Mouse (Mus musculus): Measurements from ENCODE around the gene Atf2. TPM values are rescaled to one million over a fixed set of nuclear protein-coding genes. Genes with fewer than 3 reads are reported as not detected.
"Not testable (repeated sequence)": the region's sequence is repeated elsewhere in the genome, so short reads cannot be mapped to it uniquely, and the experiment has no call there.

The Atf2 gene
- total RNA-seq, 2 experiments from 2014 or later = 157 to 161 TPM

- intact Hi-C loops (cut with DNase I) = loop anchor here (10.0 kb wide), 1 partner anchor 319 kb away; no protein-coding TSS in a partner anchor
- DNase-seq (ENCODE audit: low spot score in 2 of 2) = peak; percentile 25 to 30
These were observed 1.2 kb upstream of the Atf2 start for GRCm38 (mm10) chr2:73893473-73894270.

GRCm38 (mm10) chr2:73891701-73892463 lies 557 bp downstream of the Atf2 start:
- intact Hi-C loops (cut with DNase I) = loop anchor here (10.0 kb wide), 1 partner anchor 317 kb away; no protein-coding TSS in a partner anchor
- no peak for DNase-seq (ENCODE audit: low spot score in 2 of 2)

DNA sequence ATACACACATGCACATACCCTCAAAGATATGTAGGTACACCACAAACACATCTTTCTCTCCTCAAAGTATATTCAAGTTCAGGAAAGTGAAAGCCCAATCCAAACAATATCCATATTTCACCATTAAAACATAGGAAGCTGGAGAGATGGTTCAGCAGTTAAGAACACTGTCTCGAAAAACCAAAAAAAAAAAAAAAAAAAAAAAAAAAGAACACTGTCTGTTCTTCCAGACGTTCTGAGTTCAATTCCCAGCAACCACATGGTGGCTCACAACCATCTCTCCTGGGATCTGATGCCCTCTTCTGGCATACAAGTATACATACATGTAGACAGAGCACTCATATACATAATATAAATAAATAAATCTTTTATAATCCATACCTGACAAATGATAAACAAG lies 6.4 kb downstream of the Atf2 start:
- DNase-seq (ENCODE audit: low spot score in 2 of 2) = no peak
- intact Hi-C loops (cut with DNase I) = no loop called here

DNA sequence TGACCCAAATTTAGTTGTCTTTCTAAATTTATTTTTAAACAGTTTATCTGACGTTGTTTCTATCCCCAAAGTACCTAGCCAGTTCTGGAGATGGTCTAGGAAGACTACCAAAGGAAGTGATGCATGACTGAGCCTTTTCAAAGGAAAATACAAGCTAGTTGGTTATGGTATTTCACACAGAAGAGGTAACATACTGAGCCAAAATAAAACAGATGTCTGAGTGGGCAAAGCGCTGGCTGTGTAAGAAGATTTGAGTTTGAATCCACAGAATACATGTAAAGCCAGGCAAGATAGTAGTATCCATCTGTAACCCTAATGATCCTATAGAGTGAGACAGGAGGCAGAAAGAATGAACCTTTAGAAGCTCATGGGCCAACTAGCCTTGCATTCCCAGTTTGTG lies 14.5 kb downstream of the Atf2 start:
- intact Hi-C loops (cut with DNase I) = no loop called here
- DNase-seq (ENCODE audit: low spot score in 2 of 2) = no peak

- peak; percentile 37 to 63 for DNase-seq (ENCODE audit: low spot score in 2 of 2)
- intact Hi-C loops (cut with DNase I) = no loop called here
These were observed 24.5 kb downstream of the Atf2 start for GRCm38 (mm10) chr2:73867764-73868487.

DNA sequence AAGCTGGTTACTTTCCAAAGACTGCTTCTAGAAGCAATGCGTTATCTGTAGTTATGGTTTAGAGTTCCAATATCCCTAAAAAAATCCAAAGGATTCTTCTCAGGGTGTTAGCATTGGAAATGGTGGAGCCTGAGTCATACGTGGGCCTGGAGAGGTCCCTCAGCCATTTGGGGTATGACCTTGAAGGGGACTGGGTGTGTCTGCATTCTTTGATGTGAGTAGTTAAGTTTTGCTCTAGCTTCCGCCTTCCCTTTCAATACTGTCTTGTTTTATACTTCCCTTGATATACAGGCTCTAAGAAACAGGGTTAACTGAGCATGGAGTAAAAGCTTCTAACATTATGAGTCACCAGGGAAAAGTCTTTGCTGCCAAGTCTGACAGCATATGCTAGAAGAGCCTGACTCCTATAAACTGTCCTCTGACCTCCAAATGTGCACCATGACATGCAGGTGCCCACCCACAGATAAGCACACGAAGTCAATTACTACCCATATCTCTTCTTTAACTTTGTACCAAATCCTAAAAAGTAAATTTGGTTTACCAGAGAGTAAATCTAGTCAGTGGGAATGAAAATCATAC lies 32.3 kb downstream of the Atf2 start:
- DNase-seq (ENCODE audit: low spot score in 2 of 2) = no peak
- intact Hi-C loops (cut with DNase I) = no loop called here

- intact Hi-C loops (cut with DNase I) = no loop called here
These were observed 35.1 kb downstream of the Atf2 start for GRCm38 (mm10) chr2:73857352-73857751.

DNA sequence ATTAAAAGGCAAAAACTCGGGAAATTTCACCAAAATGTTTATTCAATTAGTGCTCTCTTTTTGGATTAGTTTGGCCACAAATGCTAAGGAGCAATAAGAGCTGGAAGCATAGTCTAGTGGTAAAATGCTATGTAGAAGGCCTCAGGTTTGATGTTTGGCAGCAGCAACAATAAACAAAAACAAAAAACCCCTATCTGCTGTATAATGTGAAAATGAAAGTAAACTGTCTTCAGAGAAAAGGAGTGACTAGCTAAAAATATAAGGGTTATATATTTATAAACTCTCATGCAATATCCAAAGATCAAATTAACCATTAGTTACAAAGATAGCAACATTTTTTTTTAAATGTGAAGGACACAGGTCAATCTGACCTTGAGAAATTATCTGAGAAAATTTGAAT lies 36.2 kb downstream of the Atf2 start:
- no peak for DNase-seq (ENCODE audit: low spot score in 2 of 2)
- intact Hi-C loops (cut with DNase I) = no loop called here

More at GRCm38 (mm10) chr2:73857352-73857751, 35.1 kb downstream of the Atf2 start:
- no peak for DNase-seq (ENCODE audit: low spot score in 2 of 2)

GRCm38 (mm10) chr2:73834406-73835015 lies 57.9 kb downstream of the Atf2 start:
- intact Hi-C loops (cut with DNase I) = no loop called here
- no peak for DNase-seq (ENCODE audit: low spot score in 2 of 2)

- no peak for DNase-seq (ENCODE audit: low spot score in 2 of 2)
- intact Hi-C loops (cut with DNase I) = no loop called here
These were observed 59.2 kb downstream of the Atf2 start for GRCm38 (mm10) chr2:73833284-73833683.

- intact Hi-C loops (cut with DNase I) = no loop called here
- no peak for DNase-seq (ENCODE audit: low spot score in 2 of 2)
These were observed 73.7 kb downstream of the Atf2 start for GRCm38 (mm10) chr2:73818742-73819141.

DNA sequence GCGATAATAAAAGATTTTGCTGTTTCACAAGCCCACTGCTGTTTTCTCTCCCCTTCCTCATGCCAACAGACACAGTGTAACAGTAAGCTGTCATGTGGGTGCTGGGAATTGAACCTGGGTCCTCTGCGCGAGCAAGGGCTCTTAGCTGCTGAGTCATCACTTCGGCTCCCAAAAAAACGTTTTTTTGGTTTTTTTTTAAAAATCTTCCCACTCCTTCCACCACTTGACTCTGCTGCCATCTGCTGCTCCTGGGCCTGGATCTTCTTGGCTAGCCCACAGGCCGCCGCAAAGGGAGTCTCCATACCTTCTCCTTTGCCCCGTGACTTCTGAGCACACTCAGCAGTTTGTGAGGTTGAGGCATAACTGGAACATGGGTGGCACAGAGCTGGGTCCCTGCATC lies 84.8 kb downstream of the Atf2 start:
- intact Hi-C loops (cut with DNase I) = no loop called here
- DNase-seq (ENCODE audit: low spot score in 2 of 2) = no peak

GRCm38 (mm10) chr2:73800127-73800526 lies 92.3 kb downstream of the Atf2 start:
- intact Hi-C loops (cut with DNase I) = not testable (repeated sequence)

GRCm38 (mm10) chr2:73798786-73799185 lies 93.7 kb downstream of the Atf2 start:
- DNase-seq (ENCODE audit: low spot score in 2 of 2) = no peak
- intact Hi-C loops (cut with DNase I) = no loop called here

More at GRCm38 (mm10) chr2:73800127-73800526, 92.3 kb downstream of the Atf2 start:
- DNase-seq (ENCODE audit: low spot score in 2 of 2) = not testable (repeated sequence)

GRCm38 (mm10) chr2:73798136-73798535 lies 94.3 kb downstream of the Atf2 start:
- no peak for DNase-seq (ENCODE audit: low spot score in 2 of 2)

DNA sequence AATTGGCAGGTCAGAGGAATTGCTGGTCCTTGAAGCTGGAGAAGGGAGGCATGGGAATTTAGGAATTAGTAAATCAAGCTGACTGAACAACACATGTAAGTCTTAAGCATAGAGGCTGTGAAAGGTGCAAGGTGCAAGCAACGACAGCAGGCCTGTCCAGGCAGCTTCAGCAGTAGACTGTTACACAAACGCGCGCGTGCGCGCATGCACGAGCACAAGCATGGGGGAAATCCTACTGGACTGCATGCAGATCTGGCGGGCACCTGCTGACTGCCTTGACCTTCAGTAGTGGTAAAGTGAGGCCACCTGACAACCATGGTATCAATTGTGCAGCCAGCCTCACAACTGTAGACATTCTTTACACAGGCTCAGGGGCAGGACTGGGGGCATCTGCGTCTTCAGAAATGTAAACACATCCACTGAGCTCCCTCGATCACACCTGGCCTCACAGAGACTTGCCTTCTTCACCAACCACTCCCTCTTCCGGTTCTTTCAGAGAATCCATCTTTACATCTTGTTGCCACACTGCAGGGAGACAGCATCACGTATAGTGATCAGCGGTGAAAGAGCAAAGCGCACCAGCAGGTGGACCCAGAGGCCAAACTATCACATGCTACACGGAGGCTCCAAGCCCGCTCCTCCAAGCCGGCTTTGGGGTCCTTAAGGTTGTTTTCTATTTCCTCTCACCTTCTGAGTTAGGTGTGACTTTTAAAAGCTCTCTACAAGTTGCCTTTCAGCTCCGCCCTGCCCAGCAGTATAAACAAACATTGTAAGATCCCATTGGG lies 100.4 kb downstream of the Atf2 start:
- intact Hi-C loops (cut with DNase I) = no loop called here

More at GRCm38 (mm10) chr2:73798136-73798535, 94.3 kb downstream of the Atf2 start:
- intact Hi-C loops (cut with DNase I) = no loop called here

DNA sequence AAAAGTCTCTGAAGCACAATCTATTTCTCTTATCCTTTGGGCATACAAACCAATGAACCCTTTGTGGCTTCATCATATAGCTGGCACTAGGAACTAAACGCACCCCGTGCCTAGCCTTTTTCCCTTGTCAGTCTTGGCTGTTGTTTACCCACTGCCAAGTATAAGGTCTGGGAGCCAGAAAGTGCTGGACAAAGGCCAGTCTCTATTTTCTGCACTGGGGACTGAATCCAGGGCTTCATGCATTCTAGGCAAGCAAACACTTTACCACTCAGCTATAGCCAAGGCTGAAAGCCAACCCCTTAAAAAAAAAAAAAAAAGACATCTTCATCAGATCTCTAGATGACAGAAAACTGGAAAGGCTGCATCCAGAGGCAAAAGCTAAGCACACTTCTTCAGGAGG lies 102.1 kb downstream of the Atf2 start:
- intact Hi-C loops (cut with DNase I) = no loop called here
- no peak for DNase-seq (ENCODE audit: low spot score in 2 of 2)

More for the DNA sequence above, 100.4 kb downstream of the Atf2 start:
- DNase-seq (ENCODE audit: low spot score in 2 of 2) = no peak

DNA sequence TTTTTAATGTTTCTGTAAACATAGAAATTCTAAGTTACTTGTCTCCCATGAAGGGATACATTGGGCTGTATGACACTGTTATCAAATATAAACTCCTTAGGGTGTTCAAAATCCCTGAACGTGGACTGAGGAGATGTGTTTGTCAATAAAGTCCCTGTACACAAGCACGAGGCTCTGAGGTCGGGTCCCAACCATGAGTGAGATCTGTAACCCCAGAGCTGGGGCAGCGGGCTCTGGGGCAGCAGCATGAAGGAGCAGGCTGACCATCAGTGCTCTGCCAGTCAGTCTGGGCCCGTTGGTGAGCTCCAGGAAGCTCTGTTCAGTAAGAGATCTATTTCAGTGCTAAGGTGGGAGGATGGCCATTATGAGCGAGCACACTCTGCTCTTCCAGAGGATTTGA lies 104.0 kb downstream of the Atf2 start:
- DNase-seq (ENCODE audit: low spot score in 2 of 2) = no peak
- intact Hi-C loops (cut with DNase I) = no loop called here
